Mouse (Mus musculus) limb, embryonic 13.5 days (tissue): ENCODE results near the gene Radil. TPM values are rescaled to one million over a fixed set of nuclear protein-coding genes. Genes with fewer than 3 reads are reported as not detected.

ENCODE experiments used
- ATAC-seq: fragments of 200-750 bp; cut with Nextera tagmentation; 2 replicates; pipeline ENCODE4 v1.8.0; 2017; ENCODE audit warnings: low read depth, moderate number of reproducible peaks, moderate TSS enrichment; ENCODE audit not compliant: low FRiP score
- H3K27ac ChIP-seq: fragments of 300-500 bp; sonication (generic); 2 replicates; pipeline ENCODE4 v1.5.1; 2015; ENCODE audit warnings: inconsistent platforms, mild to moderate bottlenecking, moderate library complexity
- H3K27me3 ChIP-seq: fragments of 300-500 bp; sonication (generic); 2 replicates; pipeline ENCODE4 v1.6.1; 2015; ENCODE audit warnings: mild to moderate bottlenecking, inconsistent platforms
- H3K36me3 ChIP-seq: fragments of 300-500 bp; sonication (generic); 2 replicates; pipeline ENCODE4 v1.6.1; 2015; ENCODE audit warnings: inconsistent platforms, mild to moderate bottlenecking, moderate library complexity
- H3K4me1 ChIP-seq: fragments of 300-500 bp; sonication (generic); 2 replicates; pipeline ENCODE4 v1.6.1; 2015; ENCODE audit warnings: inconsistent platforms
- H3K4me2 ChIP-seq: fragments of 300-500 bp; sonication (generic); replicated peaks from 2 replicates; pipeline ENCODE4 v1.6.1; 2015; ENCODE audit warnings: inconsistent platforms, mild to moderate bottlenecking, moderate library complexity
- H3K4me3 ChIP-seq: fragments of 300-500 bp; sonication (generic); 2 replicates; pipeline ENCODE4 v1.5.1; 2015; ENCODE audit warnings: moderate library complexity, mild to moderate bottlenecking, inconsistent platforms
- H3K9ac ChIP-seq: fragments of 300-500 bp; sonication (generic); 2 replicates; pipeline ENCODE4 v1.6.1; 2015; ENCODE audit warnings: mild to moderate bottlenecking, inconsistent platforms
- H3K9me3 ChIP-seq: fragments of 300-500 bp; sonication (generic); 2 replicates; pipeline ENCODE4 v1.6.1; 2016; ENCODE audit warnings: inconsistent platforms
- WGBS: fragments of 180-500 bp; shearing (Covaris S2); methylation state at CpG from one replicate; pipeline ENCODE4 v1.1.7; 2015; 5-methylcytosine and 5-hydroxymethylcytosine counted together
- polyA plus RNA-seq: library from polyadenylated mRNA; unstranded; fragments of >200 nt; fragmentation: Nextera tagmentation; extraction: Ambion mirVana; gene quantifications from 2 replicates; pipeline ENCODE4 v1.2.1, GENCODE M21; 2015

The Radil gene
- polyA plus RNA-seq, 1 experiment from 2014 or later: 4.8 TPM

DNA sequence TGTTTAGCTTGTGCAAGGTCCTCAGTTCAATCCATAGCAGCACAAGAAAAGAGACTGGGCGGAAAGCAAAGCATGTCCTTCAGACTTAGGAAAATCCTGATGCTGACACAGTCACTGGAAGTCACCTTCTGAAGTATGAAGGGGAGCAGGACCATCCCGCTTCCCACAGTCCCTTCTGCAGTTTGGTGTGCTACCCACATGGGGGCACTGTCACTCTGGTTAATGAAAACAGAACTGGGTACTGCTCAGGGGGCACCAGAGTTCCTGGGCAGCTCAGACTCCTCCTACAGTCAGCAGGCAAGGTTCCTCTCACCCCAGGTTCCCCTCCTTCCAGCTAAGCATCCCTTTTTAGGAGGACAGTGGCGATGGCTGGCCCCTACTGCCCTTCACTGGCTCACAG lies 51.9 kb downstream of the Radil start:
- Histone ChIP-seq H3K4me3 (no peak overlapping the region), H3K9ac (no peak overlapping the region), H3K9me3 (no peaks in the 10 kb centered on the region), H3K27me3 (no peaks in the 10 kb centered on the region), H3K4me1 (peaks cover 24% of the 10 kb centered on the region), H3K27ac (no peak overlapping the region), H3K4me2 (no peak overlapping the region), H3K36me3 (no peaks in the 10 kb centered on the region)
- 52% methylated on average over 3 of the region's 3 CpGs for WGBS
- ATAC-seq: no peak

DNA sequence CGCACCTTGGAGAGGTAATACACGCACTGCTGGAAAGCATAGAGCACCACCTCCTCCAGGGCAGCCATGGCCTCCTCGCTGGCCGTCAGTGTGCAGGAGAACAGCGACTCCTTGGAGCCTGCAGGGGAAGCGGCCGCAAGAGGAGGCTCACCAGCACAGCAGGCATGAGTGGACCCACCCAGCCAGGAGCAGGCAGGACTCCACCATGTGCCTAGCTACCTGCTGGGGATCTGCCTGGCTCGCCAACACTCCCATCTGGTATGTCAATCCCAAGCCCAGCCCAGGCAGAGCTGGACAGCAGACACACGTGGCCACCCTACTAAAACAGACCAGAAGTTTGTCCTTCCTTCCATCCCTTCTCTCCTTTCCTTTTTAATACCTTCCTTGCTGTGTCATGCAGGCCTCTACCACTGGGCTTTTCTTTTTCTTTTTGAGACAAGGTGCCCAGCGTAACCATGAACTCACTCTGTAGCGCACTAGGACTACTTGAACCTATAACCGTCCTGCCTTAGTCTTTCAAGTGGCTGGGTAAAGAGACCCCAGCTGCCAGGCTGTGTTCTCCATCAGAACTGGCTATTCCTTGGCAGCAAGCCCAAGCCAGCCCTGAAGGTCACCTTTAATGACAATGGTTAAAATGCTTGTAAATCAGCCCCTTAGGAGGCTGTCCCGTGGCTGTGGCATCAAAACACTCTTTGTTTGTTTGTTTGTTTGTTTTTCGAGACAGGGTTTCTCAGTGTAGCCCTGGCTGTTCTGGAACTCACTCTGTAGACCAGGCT lies 55.4 kb downstream of the Radil start:
- 47% methylated on average over 14 of the region's 14 CpGs for WGBS

DNA sequence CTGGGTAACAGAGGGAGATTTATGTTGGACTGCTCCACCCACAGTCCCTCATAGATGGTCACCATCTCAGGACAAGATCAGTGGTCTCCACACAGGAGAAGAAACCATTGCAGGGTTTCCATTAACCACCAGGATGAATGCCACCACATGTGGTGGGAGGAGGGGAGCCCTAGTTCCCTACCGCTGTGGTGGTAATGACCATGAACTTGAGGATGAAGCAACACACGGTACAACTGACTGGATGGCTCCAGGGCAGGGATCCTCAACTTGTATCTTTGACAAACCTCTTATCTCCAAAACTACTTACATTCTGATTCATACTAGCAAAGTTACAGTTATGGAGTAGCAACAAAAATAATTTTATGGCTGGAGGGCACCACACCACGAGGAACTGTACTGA lies 57.6 kb downstream of the Radil start:
- H3K36me3 ChIP-seq: no peaks in the 10 kb centered on the region
- ATAC-seq: no peak
- no peak overlapping the region for H3K9ac ChIP-seq
- no peak overlapping the region for H3K4me3 ChIP-seq
- no peak overlapping the region for H3K27ac ChIP-seq
- WGBS: 84% methylated on average over 3 of the region's 3 CpGs
- no peak overlapping the region for H3K4me2 ChIP-seq
- H3K4me1 ChIP-seq: peaks cover 11% of the 10 kb centered on the region; the same call in 1 of the 2 replicates
- no peaks in the 10 kb centered on the region for H3K27me3 ChIP-seq
- H3K9me3 ChIP-seq: no peaks in the 10 kb centered on the region

More for the DNA sequence above, 55.4 kb downstream of the Radil start:
- no peaks in the 10 kb centered on the region for H3K9me3 ChIP-seq
- no peak overlapping the region for H3K4me2 ChIP-seq
- no peaks in the 10 kb centered on the region for H3K27me3 ChIP-seq
- H3K4me3 ChIP-seq: no peak overlapping the region
- peaks cover 16% of the 10 kb centered on the region; the same call in 1 of the 2 replicates for H3K4me1 ChIP-seq
- no peak overlapping the region for H3K9ac ChIP-seq
- no peak; the same call in 1 of the 2 replicates for ATAC-seq
- H3K27ac ChIP-seq: no peak overlapping the region; the same call in 1 of the 2 replicates
- H3K36me3 ChIP-seq: no peaks in the 10 kb centered on the region

DNA sequence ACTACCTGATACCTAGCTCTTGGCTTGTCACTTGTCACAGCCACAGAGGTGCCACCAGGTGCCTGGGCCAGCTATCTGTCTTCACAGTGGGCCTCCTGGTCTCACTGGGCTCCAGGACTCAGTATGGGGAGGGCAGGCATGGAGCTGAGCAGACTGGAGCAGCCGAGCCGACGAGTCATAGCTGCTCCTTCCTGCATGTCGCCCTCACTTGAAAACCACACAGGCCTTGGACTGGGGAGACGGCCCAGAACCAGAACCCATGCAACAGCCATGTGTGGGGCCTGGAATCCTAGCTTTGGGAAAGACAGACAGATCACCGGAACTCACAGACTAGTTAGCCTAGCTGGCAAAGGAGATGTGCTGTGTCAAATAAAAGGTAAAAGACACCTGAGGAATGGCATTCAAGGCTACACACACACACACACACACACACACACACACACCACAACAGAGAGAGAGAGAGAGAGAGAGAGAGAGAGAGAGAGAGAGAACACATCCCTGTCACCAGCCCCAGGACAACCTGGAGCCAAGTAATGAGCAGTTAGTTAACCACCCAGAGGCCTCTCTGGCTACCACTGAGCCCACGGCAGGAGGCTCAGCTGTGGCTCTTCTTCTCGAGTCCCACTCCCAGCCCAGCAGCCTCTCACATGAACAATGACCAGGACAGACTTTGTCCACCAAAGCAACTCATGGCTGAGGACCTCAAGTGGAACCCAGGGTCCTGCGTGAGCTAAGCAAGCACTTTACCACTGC lies 60.8 kb downstream of the Radil start:
- 75% methylated on average over 9 of the region's 9 CpGs for WGBS
- ATAC-seq: no peak
- Histone ChIP-seq H3K36me3 (no peaks in the 10 kb centered on the region), H3K27me3 (no peaks in the 10 kb centered on the region), H3K4me3 (no peak overlapping the region), H3K27ac (no peak overlapping the region), H3K4me1 (peaks cover 3% of the 10 kb centered on the region), H3K4me2 (no peak overlapping the region), H3K9me3 (no peaks in the 10 kb centered on the region), H3K9ac (no peak overlapping the region)

DNA sequence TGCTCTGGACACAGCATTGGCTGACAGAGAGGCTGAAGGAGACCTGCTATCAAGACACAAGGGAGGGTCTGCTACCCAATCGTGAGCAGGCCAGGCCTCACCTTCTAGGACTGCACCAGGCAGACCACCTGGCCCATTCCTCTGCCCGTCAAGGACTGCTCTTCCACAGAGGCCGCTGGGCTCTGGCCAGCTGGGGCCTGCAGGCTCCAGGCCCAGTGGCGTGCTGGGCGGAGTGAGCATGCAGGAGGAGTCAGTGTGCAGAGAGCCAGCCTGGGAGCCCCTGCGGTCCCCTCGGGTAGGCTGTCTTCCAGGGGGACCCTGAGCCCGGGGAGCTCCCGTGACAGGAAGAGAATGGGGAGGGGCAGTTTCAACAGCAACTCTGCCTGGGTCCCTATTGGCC lies 64.2 kb downstream of the Radil start:
- Histone ChIP-seq H3K4me2 (no peak overlapping the region), H3K4me3 (no peak overlapping the region), H3K27me3 (no peaks in the 10 kb centered on the region), H3K9me3 (no peaks in the 10 kb centered on the region), H3K9ac (no peak overlapping the region; the same call in 1 of the 2 replicates), H3K4me1 (no peaks in the 10 kb centered on the region; the same call in 1 of the 2 replicates), H3K27ac (no peak overlapping the region), H3K36me3 (no peaks in the 10 kb centered on the region)
- 51% methylated on average over 9 of the region's 9 CpGs for WGBS
- no peak for ATAC-seq

DNA sequence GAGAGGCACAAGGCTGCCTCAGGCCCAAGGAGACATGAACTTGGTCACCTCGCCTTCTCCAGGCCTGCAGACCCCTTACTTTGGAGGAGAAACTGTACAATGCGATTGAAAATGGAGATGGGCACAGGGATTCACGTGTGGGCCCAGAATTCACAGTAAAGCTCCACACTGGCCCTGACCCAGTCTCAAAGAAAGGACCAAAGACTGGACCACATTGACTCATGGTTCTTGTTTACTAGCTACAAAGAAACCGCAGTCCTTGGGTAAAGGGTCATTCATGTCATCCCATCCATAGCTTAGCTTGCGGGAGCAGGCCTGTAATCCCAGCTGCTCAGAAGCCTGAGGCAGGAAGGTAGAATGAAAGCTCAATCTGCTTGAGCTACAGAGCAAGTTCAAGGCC lies 67.3 kb downstream of the Radil start:
- Histone ChIP-seq H3K27ac (no peak overlapping the region), H3K9ac (no peak overlapping the region), H3K36me3 (no peaks in the 10 kb centered on the region), H3K4me1 (peaks cover 6% of the 10 kb centered on the region; the same call in 1 of the 2 replicates), H3K4me2 (no peak overlapping the region), H3K27me3 (no peaks in the 10 kb centered on the region), H3K4me3 (no peak overlapping the region), H3K9me3 (no peaks in the 10 kb centered on the region)
- no peak for ATAC-seq
- 92% methylated on average over 5 of the region's 5 CpGs for WGBS

DNA sequence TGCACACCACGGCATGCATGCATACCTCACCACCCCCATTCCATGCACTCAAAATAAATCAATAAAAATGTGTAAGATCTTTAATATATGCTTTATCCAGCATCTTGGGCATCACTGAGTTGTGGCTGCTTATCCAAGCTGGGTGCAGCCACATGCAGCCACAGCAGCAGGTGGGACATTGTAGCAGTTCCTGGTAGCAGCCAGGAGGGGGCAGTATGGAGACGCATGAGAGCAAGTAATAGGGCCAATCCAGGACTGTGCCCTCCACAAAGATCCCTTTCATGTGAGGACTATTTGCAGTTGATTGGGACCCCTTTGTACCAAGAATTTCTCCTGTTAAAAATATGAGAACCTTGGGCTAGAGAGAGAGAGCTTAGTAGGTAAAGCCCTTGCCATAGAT lies 68.4 kb downstream of the Radil start:
- Histone ChIP-seq H3K4me3 (no peak overlapping the region), H3K36me3 (no peaks in the 10 kb centered on the region), H3K27ac (no peak overlapping the region), H3K9ac (no peak overlapping the region), H3K9me3 (no peaks in the 10 kb centered on the region), H3K4me2 (no peak overlapping the region), H3K27me3 (no peaks in the 10 kb centered on the region), H3K4me1 (peaks cover 6% of the 10 kb centered on the region; the same call in 1 of the 2 replicates)
- WGBS: 55% methylated on average over 2 of the region's 2 CpGs
- no peak for ATAC-seq

DNA sequence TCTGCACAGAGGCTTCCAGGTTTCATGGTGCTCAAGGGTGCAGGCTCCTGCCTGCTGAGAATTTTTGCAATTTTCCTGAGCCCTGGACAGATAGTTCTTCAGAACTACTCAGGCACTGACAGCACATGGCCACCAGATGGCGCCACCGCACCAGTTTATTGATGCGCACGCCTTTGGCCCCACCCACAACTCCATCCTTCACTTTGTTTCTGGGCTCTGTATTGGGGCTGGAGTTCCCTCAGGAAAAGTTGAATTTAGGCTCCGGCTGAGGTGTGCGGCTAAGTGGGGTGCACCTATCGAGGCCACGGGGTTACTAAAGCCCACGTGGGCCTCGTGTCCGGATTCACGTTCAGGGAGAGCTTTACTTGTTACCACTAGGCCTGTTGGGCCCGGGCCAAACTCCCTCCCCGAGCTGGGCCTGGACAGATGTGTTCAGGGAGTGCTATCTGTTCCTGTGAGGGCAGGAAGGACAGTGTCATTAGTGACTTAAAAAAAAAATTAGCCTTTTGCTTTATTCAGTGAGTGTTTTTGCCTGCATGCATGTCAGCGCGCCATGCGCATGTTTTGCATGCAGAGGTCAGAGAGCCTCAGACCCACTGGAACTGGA lies 72.0 kb downstream of the Radil start:
- no peaks in the 10 kb centered on the region for H3K27me3 ChIP-seq
- H3K4me2 ChIP-seq: peak overlapping the region; percentile 53
- peak; percentile 66 for ATAC-seq
- 28% methylated on average over 17 of the region's 17 CpGs for WGBS
- H3K4me3 ChIP-seq: peak overlapping the region; percentile 25
- H3K4me1 ChIP-seq: 0 out of 2 replicates have a peak, but pooled peaks cover 6% of the 10 kb centered on the region
- H3K9ac ChIP-seq: peak overlapping the region; percentile 45; the same call in 1 of the 2 replicates
- H3K9me3 ChIP-seq: no peaks in the 10 kb centered on the region
- no peak overlapping the region for H3K27ac ChIP-seq
- peaks cover 9% of the 10 kb centered on the region; the same call in 1 of the 2 replicates for H3K36me3 ChIP-seq

DNA sequence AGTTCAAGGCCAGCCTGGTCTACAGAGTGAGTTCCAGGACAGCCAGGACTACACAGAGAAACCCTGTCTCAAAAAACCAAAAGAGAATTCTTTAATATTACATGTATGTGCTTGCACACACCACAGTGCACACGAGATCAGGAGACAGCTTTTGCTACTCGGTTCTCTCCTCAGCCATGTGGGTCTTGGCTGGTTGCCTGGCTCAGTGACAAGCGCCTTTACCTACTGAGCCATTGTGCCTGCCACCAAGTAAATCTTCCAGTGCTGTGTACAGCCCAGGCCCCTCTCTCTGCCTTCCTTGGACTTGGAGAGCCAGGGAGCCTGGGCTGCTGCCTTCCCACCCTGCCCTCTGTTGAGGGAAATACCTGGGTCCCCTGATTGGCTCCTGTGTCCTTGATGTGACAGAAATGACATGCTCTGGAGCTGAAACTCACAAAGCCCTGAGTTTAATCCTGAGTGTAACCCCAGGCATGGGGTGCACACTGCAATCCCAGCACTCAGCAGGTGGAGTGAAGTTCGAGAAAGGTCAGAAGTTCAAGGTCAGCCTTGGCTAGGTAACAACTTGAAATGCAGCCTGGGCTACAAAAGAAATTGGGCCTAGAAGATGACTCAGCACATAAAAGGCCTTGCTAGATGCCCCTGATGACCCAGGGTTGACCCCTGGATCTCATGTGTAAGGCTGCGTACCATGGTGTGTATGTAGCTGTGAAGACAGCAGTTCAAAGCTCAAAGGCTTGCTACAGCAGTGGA lies 72.9 kb downstream of the Radil start:
- no peak for ATAC-seq
- H3K4me2 ChIP-seq: no peak overlapping the region
- no peak overlapping the region for H3K4me3 ChIP-seq
- 84% methylated on average over 5 of the region's 5 CpGs for WGBS
- H3K27ac ChIP-seq: no peak overlapping the region
- no peaks in the 10 kb centered on the region for H3K27me3 ChIP-seq
- no peak overlapping the region for H3K9ac ChIP-seq
- H3K36me3 ChIP-seq: peaks cover 9% of the 10 kb centered on the region; the same call in 1 of the 2 replicates
- no peaks in the 10 kb centered on the region for H3K9me3 ChIP-seq
- 0 out of 2 replicates have a peak, but pooled peaks cover 6% of the 10 kb centered on the region for H3K4me1 ChIP-seq

DNA sequence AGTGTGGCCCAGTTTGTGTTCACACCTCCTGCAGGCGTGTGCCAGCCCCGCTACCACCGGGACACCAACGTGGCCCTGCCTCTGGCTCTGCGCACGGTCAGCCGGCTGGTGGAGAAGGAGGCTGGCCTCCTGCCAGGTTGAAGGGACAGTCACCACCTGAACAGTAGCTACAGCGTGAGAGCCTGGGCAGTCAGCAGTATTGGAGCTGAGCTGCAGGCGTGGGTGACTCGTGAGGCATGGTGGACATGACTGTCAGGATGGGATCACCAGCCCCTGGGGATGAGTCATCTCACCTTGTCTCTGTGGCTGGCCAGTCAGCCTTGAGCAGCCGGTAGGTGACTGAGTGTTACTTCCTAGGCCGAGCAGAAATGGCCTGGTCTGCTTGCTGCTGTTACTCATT lies 73.6 kb downstream of the Radil start:
- Histone ChIP-seq H3K27ac (no peak overlapping the region), H3K9ac (no peak overlapping the region), H3K27me3 (no peaks in the 10 kb centered on the region), H3K4me2 (no peak overlapping the region), H3K4me1 (0 out of 2 replicates have a peak, but pooled peaks cover 6% of the 10 kb centered on the region), H3K36me3 (peaks cover 10% of the 10 kb centered on the region; the same call in 1 of the 2 replicates), H3K9me3 (no peaks in the 10 kb centered on the region), H3K4me3 (no peak overlapping the region)
- WGBS: 84% methylated on average over 12 of the region's 12 CpGs
- no peak for ATAC-seq

DNA sequence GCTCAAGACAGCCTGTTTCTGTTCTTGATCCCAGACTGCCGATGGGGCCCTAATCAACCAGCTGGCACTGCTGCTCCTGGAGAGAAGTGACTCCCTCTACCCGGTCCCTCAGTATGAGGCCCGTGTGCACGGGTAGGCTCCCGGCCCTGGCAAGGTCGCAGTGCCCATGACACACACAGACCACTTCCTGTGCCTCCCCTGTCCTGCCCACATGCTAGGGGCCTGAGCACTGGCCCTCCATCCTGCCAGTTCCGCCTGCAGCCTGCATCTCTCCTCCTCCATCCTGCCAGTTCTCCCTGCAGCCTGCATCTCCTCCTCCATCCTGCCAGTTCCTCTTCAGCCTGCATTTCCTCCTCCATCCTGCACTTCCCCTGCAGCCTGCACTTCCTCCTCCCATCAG lies 75.2 kb downstream of the Radil start:
- Histone ChIP-seq H3K9ac (no peak overlapping the region), H3K9me3 (no peaks in the 10 kb centered on the region), H3K27ac (no peak overlapping the region), H3K27me3 (no peaks in the 10 kb centered on the region), H3K36me3 (peaks cover 23% of the 10 kb centered on the region), H3K4me3 (no peak overlapping the region), H3K4me1 (0 out of 2 replicates have a peak, but pooled peaks cover 6% of the 10 kb centered on the region), H3K4me2 (no peak overlapping the region)
- no peak for ATAC-seq
- WGBS: 76% methylated on average over 7 of the region's 7 CpGs
